Mouse (Mus musculus): ENCODE data around the gene Gm21987. TPM values are rescaled to one million over a fixed set of nuclear protein-coding genes. Genes with fewer than 3 reads are reported as not detected.

Gm21987 gene
- total and polyA plus RNA-seq, 3 experiments, result not detected

DNA sequence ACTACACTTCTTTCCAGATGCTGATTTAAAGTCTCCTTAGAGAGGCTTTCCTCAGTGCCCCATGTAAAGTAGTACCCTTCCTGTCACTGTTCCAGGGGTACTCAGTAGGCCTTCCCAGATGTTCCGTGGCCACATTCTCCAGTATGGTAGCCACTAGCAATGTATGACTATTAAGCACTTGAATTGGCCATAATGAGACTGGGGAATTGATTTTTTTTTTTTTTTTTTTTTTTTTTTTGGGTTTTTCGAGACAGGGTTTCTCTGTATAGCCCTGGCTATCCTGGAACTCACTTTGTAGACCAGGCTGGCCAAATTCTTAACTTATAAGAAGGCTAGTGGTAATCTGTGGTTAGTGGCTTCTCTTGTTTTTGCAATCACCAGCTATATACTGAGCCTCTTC is 3.0 kb downstream of the Gm21987 start:
- Histone ChIP-seq H3K79me2 (ENCODE audit: control insufficient read depth, insufficient read depth, low read length, poor library complexity) (peaks cover 37% of the 10 kb centered on the region), H3K4me1 (ENCODE audit: control insufficient read depth in 1 of 2, insufficient read depth in 2 of 2, low read length in 2 of 2) (peaks cover 22 to 27% of the 10 kb centered on the region in 2 experiments), H3K4me3 (ENCODE audit: control insufficient read depth in 1 of 2, insufficient read depth in 1 of 2, low read depth in 2 of 2, low read length in 2 of 2) (no peak overlapping the region), H3K36me3 (ENCODE audit: control insufficient read depth in 1 of 2, insufficient read depth in 2 of 2, low read length in 2 of 2) (peaks cover 14 to 55% of the 10 kb centered on the region in 2 experiments), H3K27me3 (ENCODE audit: control insufficient read depth in 1 of 2, insufficient read depth in 2 of 2, low read length in 2 of 2) (no peaks in the 10 kb centered on the region), H3K9me3 (replicated peaks; ENCODE audit: insufficient read depth, low read length) (no peaks in the 10 kb centered on the region), H3K9ac (ENCODE audit: control insufficient read depth, low read depth, low read length, poor library complexity, severe bottlenecking) (peak overlapping the region; percentile 41), H3K27ac (ENCODE audit: control insufficient read depth, low read depth, low read length) (peak overlapping the region; percentile 47)
- TF ChIP-seq ZNF384 (IDR thresholded peaks at IDR 0.05; ENCODE audit: low read depth, low read length) (peak; percentile 57), ZC3H11A (IDR thresholded peaks at IDR 0.05; ENCODE audit: low read depth, low read length) (no peak)
- no peak for DNase-seq (ENCODE audit: low read depth, low spot score)

DNA sequence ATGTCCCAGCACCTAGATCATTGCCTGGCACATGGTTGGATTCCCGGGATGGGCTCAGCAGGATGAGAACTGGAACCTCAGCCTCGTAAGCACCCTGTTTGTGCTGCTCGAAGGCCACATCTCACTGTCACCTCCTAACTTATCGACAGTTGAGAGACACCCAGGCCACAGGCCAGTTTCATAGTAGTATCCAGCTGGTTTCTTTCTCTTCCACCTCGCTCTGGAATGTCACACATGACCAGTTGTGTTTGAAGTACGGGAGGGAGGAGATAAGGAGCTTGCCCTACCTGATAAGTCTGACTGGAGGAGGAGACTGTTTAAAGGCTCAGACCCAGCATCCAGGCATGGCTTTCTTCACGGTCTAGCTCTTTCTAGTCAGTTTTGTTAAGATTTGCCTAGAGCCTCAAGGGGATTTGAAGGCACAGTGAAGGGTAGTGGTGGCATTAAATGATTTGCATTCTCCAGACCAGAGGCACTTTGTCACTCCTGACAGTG is 3.6 kb downstream of the Gm21987 start:
- peak overlapping the region; percentile 41 for H3K9ac ChIP-seq (ENCODE audit: control insufficient read depth, low read depth, low read length, poor library complexity, severe bottlenecking)
- no peaks in the 10 kb centered on the region for H3K27me3 ChIP-seq (ENCODE audit: control insufficient read depth in 1 of 2, insufficient read depth in 2 of 2, low read length in 2 of 2)
- no peaks in the 10 kb centered on the region for H3K9me3 ChIP-seq (replicated peaks; ENCODE audit: insufficient read depth, low read length)
- H3K4me3 ChIP-seq (ENCODE audit: control insufficient read depth in 1 of 2, insufficient read depth in 1 of 2, low read depth in 2 of 2, low read length in 2 of 2), result no peak overlapping the region
- H3K36me3 ChIP-seq (ENCODE audit: control insufficient read depth in 1 of 2, insufficient read depth in 2 of 2, low read length in 2 of 2), result peaks cover 14 to 58% of the 10 kb centered on the region in 2 experiments
- peak overlapping the region; percentile 47 for H3K27ac ChIP-seq (ENCODE audit: control insufficient read depth, low read depth, low read length)
- DNase-seq (ENCODE audit: low read depth, low spot score), result peak; percentile 43
- H3K79me2 ChIP-seq (ENCODE audit: control insufficient read depth, insufficient read depth, low read length, poor library complexity), result peaks cover 37% of the 10 kb centered on the region
- H3K4me1 ChIP-seq (ENCODE audit: control insufficient read depth in 1 of 2, insufficient read depth in 2 of 2, low read length in 2 of 2), result peaks cover 27 to 31% of the 10 kb centered on the region in 2 experiments
- TF ChIP-seq CHD1 (IDR thresholded peaks at IDR 0.05; ENCODE audit: low read depth, low read length), result no peak
- peak; percentile 71 for TF ChIP-seq SIN3A (IDR thresholded peaks at IDR 0.05; ENCODE audit: low read length)
- no peak for TF ChIP-seq CHD2 (IDR thresholded peaks at IDR 0.05; ENCODE audit: low read length)
- TF ChIP-seq SMC3 (IDR thresholded peaks at IDR 0.05; ENCODE audit: low read depth, low read length), result no peak
- TF ChIP-seq KAT2A (conservative IDR thresholded peaks at IDR 0.05; ENCODE audit: low read depth, low read length), result no peak
- peak; percentile 64 for TF ChIP-seq BHLHE40 (IDR thresholded peaks at IDR 0.05; ENCODE audit: borderline replicate concordance, low read depth, low read length)
- no peak for TF ChIP-seq NRF1 (IDR thresholded peaks at IDR 0.05; ENCODE audit: insufficient read depth, low read depth, low read length, poor library complexity, severe bottlenecking)
- TF ChIP-seq USF2 (IDR thresholded peaks at IDR 0.05; ENCODE audit: borderline replicate concordance in 1 of 2, insufficient read depth in 1 of 2, low read depth in 1 of 2, low read length in 2 of 2), result no peak
- TF ChIP-seq E2F4 (IDR thresholded peaks at IDR 0.05; ENCODE audit: borderline replicate concordance, low read depth, low read length), result no peak
- peak; percentile 32 for TF ChIP-seq TAL1 (IDR thresholded peaks at IDR 0.05; ENCODE audit: low read length)
- TF ChIP-seq HCFC1 (IDR thresholded peaks at IDR 0.05; ENCODE audit: low read depth, low read length), result no peak
- TF ChIP-seq MAZ (IDR thresholded peaks at IDR 0.05; ENCODE audit: low read depth, low read length), result no peak
- no peak for TF ChIP-seq ZKSCAN1 (IDR thresholded peaks at IDR 0.05; ENCODE audit: low read depth, low read length)
- TF ChIP-seq MYB (IDR thresholded peaks at IDR 0.05; ENCODE audit: low read depth, low read length), result no peak
- TF ChIP-seq POLR2AphosphoS5 (IDR thresholded peaks at IDR 0.05; ENCODE audit: borderline replicate concordance, low read depth, low read length), result no peak
- TF ChIP-seq UBTF (IDR thresholded peaks at IDR 0.05; ENCODE audit: borderline replicate concordance, insufficient read depth, low read depth, low read length), result no peak
- TF ChIP-seq CTCF (IDR thresholded peaks at IDR 0.05 in 2 of 3, conservative IDR thresholded peaks at IDR 0.05 in 1 of 3; ENCODE audit: control insufficient read depth in 1 of 3, insufficient read depth in 1 of 3, low read depth in 2 of 3, low read length in 3 of 3, poor library complexity in 1 of 3, severe bottlenecking in 1 of 3), result no peak
- TF ChIP-seq GATA1 (IDR thresholded peaks at IDR 0.05; ENCODE audit: low read depth, low read length), result peak; percentile 88
- TF ChIP-seq JUND (IDR thresholded peaks at IDR 0.05; ENCODE audit: low read depth, low read length), result no peak
- peak; percentile 53 to 75; a peak in 3 of 4 replicates for TF ChIP-seq EP300 (IDR thresholded peaks at IDR 0.05; ENCODE audit: low read depth in 1 of 2, low read length in 2 of 2)
- TF ChIP-seq ZMIZ1 (IDR thresholded peaks at IDR 0.05; ENCODE audit: low read depth, low read length), result no peak
- TF ChIP-seq GABPA (IDR thresholded peaks at IDR 0.05; ENCODE audit: low read depth, low read length), result no peak
- no peak for TF ChIP-seq ZNF384 (IDR thresholded peaks at IDR 0.05; ENCODE audit: low read depth, low read length)
- TF ChIP-seq POLR2A (IDR thresholded peaks at IDR 0.05; ENCODE audit: control insufficient read depth in 1 of 2, insufficient read depth in 1 of 2, low read depth in 1 of 2, low read length in 2 of 2, poor library complexity in 1 of 2), result no peak
- no peak for TF ChIP-seq ELF1 (IDR thresholded peaks at IDR 0.05; ENCODE audit: low read depth, low read length)
- peak; percentile 83 for TF ChIP-seq TCF12 (IDR thresholded peaks at IDR 0.05; ENCODE audit: low read depth, low read length)
- TF ChIP-seq ZC3H11A (IDR thresholded peaks at IDR 0.05; ENCODE audit: low read depth, low read length), result no peak
- TF ChIP-seq MXI1 (IDR thresholded peaks at IDR 0.05; ENCODE audit: low read depth, low read length), result peak; percentile 87
- no peak for TF ChIP-seq MAFK (IDR thresholded peaks at IDR 0.05; ENCODE audit: borderline replicate concordance, low read depth, low read length)
- no peak for TF ChIP-seq NELFE (IDR thresholded peaks at IDR 0.05; ENCODE audit: low read depth, low read length)
- TF ChIP-seq TBP (IDR thresholded peaks at IDR 0.05; ENCODE audit: low read depth, low read length), result no peak
- TF ChIP-seq MYC (IDR thresholded peaks at IDR 0.05; ENCODE audit: low read depth, low read length), result no peak

Data from MEL (cell line).